Mouse (Mus musculus): ENCODE measurements around the gene Zfp668.

- no peak for TF ChIP-seq CTCF (IDR thresholded peaks at IDR 0.05; ENCODE audit: extremely low read depth, insufficient read depth, low read length)
- TF ChIP-seq POLR2A (IDR thresholded peaks at IDR 0.05; ENCODE audit: extremely low read depth, insufficient read depth, low read length), result no peak
Measured at GRCm38 (mm10) chr7:127870136-127870821, 6.3 kb downstream of the Zfp668 start.

Measured in cortical plate, adult 2 months (tissue).